Mouse (Mus musculus) hindbrain, postnatal 0 days (tissue): ENCODE measurements at regions not wholly inside any gene's neighbourhood (a gene's known extent, or its start where the extent isn't known, plus 50 kb on each side); places are given as distances from the start of the nearest gene placed in this dataset.

Source experiments
- ATAC-seq: fragments of 200-750 bp; cut with Nextera tagmentation; 2 replicates; pipeline ENCODE4 v1.8.0; 2017; ENCODE audit warnings: mild to moderate bottlenecking, moderate TSS enrichment, moderate library complexity
- DNase-seq: peaks from one replicate; pipeline ENCODE4 v3.0.0-alpha.2; 2015; ENCODE audit warnings: low spot score
- H3K27ac ChIP-seq: fragments of 300-500 bp; sonication (generic); 2 replicates; pipeline ENCODE4 v1.5.1; 2014; ENCODE audit warnings: mild to moderate bottlenecking
- H3K27me3 ChIP-seq: fragments of 300-500 bp; sonication (generic); 2 replicates; pipeline ENCODE4 v1.6.1; 2014; ENCODE audit warnings: low read length, mixed read lengths; ENCODE audit not compliant: insufficient read depth
- H3K36me3 ChIP-seq: fragments of 300-500 bp; sonication (generic); 2 replicates; pipeline ENCODE4 v1.6.1; 2014; ENCODE audit warnings: low read length, mixed read lengths; ENCODE audit not compliant: insufficient read depth
- H3K4me1 ChIP-seq: fragments of 300-500 bp; sonication (generic); 2 replicates; pipeline ENCODE4 v1.6.1; 2014; ENCODE audit warnings: antibody characterized with exemption, low read length, mixed read lengths; ENCODE audit not compliant: insufficient read depth
- H3K4me2 ChIP-seq: fragments of 300-500 bp; sonication (generic); 2 replicates; pipeline ENCODE4 v1.6.1; 2014; ENCODE audit warnings: low read depth, mild to moderate bottlenecking, low read length, moderate library complexity, mixed read lengths
- H3K4me3 ChIP-seq: fragments of 300-500 bp; sonication (generic); 2 replicates; pipeline ENCODE4 v1.5.1; 2014; ENCODE audit warnings: low read length
- H3K9ac ChIP-seq: fragments of 300-500 bp; sonication (generic); replicated peaks from 2 replicates; pipeline ENCODE4 v1.6.1; 2014; ENCODE audit warnings: mild to moderate bottlenecking, low read length, moderate library complexity, mixed read lengths
- H3K9me3 ChIP-seq: fragments of 300-500 bp; sonication (generic); 2 replicates; pipeline ENCODE4 v1.6.1; 2016; ENCODE audit warnings: low read length, mixed read lengths
- CTCF ChIP-seq: IDR thresholded peaks from 2 replicates; pipeline ENCODE4 v1.5.1; 2016; ENCODE audit warnings: antibody characterized with exemption, control low read depth, low read depth
- WGBS: fragments of 180-500 bp; shearing (Covaris S2); extraction: QIAGEN DNeasy Blood & Tissue Kit; methylation state at CpG from one replicate; pipeline ENCODE4 v1.1.7; 2014; 5-methylcytosine and 5-hydroxymethylcytosine counted together

DNA sequence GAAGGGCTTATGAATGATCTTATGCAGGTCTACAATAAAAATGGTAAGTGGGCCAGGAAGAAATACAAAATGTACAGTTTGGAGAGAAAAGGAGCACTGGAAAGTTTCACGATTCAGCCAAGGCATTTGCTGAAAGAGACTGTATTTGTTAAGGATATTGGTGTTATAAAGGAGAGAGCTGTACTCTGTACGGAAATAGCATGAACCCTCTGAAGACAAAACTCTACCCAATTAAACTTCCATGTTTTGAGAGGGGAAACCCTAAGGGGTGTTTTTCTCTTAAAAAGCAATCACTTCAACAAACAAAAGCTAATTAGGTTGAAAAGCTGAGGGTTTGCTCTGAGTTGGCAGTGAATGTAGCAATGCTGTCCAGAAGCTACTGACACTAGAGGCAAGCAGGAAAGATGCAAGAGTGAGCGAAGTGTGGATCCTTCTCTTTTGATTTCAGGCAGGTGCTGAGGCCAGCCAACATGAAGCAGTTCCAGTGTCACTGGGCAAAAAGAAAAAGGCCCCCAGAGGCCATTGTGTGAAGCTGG lies 378.2 kb downstream of the Prdm13 start:
- Histone ChIP-seq H3K27ac (no peak overlapping the region), H3K27me3 (no peaks in the 10 kb centered on the region), H3K4me2 (no peak overlapping the region), H3K9me3 (no peaks in the 10 kb centered on the region), H3K36me3 (no peaks in the 10 kb centered on the region), H3K9ac (no peak overlapping the region), H3K4me3 (no peak overlapping the region), H3K4me1 (no peaks in the 10 kb centered on the region)
- DNase-seq (peak; percentile 1), ATAC-seq (no peak)
- 70% methylated on average over 3 of the region's 3 CpGs for WGBS
- TF ChIP-seq CTCF: no peak

DNA sequence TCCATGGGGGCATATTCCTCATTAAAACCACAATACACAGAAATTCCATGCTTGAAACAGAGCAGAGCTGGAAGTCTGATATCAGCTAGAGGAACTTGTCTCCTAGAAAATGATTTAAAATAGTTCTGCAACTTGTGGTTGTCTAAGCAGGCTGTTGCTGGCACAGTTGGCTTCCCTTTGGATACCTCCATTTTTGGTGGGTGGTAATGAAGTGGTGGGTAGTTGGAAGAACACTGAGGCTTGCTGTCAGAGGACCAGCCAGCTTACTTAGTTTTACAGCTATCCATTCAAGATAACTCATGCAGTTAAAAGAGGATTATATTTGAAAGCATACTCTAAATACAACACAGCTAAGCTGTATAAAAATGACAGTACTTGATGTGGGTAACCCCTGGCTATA lies 385.6 kb downstream of the Prdm13 start:
- no peak for ATAC-seq
- no peak for TF ChIP-seq CTCF
- Histone ChIP-seq H3K4me3 (no peak overlapping the region), H3K36me3 (no peaks in the 10 kb centered on the region), H3K27ac (no peak overlapping the region), H3K4me1 (no peaks in the 10 kb centered on the region), H3K9ac (no peak overlapping the region), H3K27me3 (no peaks in the 10 kb centered on the region), H3K4me2 (no peak overlapping the region), H3K9me3 (no peaks in the 10 kb centered on the region)
- no peak for DNase-seq

- Histone ChIP-seq H3K9ac (no peak overlapping the region), H3K36me3 (no peaks in the 10 kb centered on the region), H3K9me3 (no peaks in the 10 kb centered on the region), H3K4me3 (no peak overlapping the region), H3K27me3 (no peaks in the 10 kb centered on the region), H3K27ac (no peak overlapping the region), H3K4me1 (no peaks in the 10 kb centered on the region), H3K4me2 (no peak overlapping the region)
- TF ChIP-seq CTCF: no peak
- ATAC-seq (no peak), DNase-seq (peak; percentile 3)
- WGBS: 47% methylated on average over 2 of the region's 2 CpGs
Observed at GRCm38 (mm10) chr4:21267302-21267701, 418.5 kb downstream of the Prdm13 start.

DNA sequence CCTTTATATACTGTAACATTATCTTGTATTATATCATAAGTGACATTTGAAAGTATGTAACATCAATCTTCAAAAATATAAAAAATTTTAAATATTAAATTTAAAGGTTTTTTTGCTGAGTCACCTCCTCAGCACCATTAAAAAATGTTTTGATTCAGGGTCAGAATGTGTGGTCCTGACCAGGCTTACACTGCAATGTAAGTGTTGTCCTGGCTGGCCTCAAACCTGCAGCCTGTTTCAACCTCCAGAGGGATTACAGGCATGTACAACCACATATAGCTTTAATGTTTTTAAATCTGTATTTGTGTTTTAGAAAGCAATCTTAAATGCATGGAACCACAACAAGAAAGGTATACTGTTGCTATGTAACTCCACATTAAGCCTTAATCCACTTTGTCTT lies 418.9 kb downstream of the Prdm13 start:
- no peak for DNase-seq
- no peak for ATAC-seq
- Histone ChIP-seq H3K27me3 (no peaks in the 10 kb centered on the region), H3K9me3 (no peaks in the 10 kb centered on the region), H3K4me2 (no peak overlapping the region), H3K36me3 (no peaks in the 10 kb centered on the region), H3K27ac (no peak overlapping the region), H3K4me3 (no peak overlapping the region), H3K4me1 (no peaks in the 10 kb centered on the region), H3K9ac (no peak overlapping the region)
- TF ChIP-seq CTCF: no peak

GRCm38 (mm10) chr4:21250396-21250795 lies 435.4 kb downstream of the Prdm13 start:
- Histone ChIP-seq H3K9ac (no peak overlapping the region), H3K9me3 (no peaks in the 10 kb centered on the region), H3K4me3 (no peak overlapping the region), H3K4me2 (no peak overlapping the region), H3K27me3 (no peaks in the 10 kb centered on the region), H3K36me3 (no peaks in the 10 kb centered on the region), H3K4me1 (no peaks in the 10 kb centered on the region), H3K27ac (no peak overlapping the region)
- DNase-seq (no peak), ATAC-seq (no peak)
- TF ChIP-seq CTCF: no peak
- WGBS: 61% methylated on average over 2 of the region's 2 CpGs

DNA sequence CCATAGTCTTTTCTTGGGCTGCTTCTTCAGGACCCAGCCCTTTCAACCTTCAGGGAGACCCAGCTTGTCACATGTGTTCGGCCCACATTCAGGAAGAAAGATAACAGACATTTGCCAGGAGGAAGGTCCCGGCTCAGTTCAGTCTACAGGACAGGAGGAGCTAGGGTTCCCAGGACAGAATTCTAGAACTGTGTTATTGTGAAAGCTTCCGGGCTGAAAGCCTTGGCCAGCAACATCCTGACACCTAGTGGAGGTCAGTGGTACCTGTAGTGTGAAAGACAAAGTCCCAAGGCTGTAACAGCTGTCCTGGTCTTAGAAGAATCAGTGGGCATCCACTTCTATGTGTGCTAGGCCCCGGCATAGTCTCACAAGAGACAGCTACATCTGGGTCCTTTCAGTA lies 463.1 kb downstream of the Prdm13 start:
- no peaks in the 10 kb centered on the region for H3K36me3 ChIP-seq
- H3K4me2 ChIP-seq: no peak overlapping the region
- no peak overlapping the region for H3K4me3 ChIP-seq
- DNase-seq (peak; percentile 78), ATAC-seq (peak; percentile 83)
- H3K27me3 ChIP-seq: no peaks in the 10 kb centered on the region
- WGBS: 33% methylated on average over 4 of the region's 4 CpGs
- H3K9ac ChIP-seq: no peak overlapping the region
- no peaks in the 10 kb centered on the region for H3K4me1 ChIP-seq
- peak; percentile 85 for TF ChIP-seq CTCF
- H3K9me3 ChIP-seq: no peaks in the 10 kb centered on the region
- no peak overlapping the region for H3K27ac ChIP-seq

DNA sequence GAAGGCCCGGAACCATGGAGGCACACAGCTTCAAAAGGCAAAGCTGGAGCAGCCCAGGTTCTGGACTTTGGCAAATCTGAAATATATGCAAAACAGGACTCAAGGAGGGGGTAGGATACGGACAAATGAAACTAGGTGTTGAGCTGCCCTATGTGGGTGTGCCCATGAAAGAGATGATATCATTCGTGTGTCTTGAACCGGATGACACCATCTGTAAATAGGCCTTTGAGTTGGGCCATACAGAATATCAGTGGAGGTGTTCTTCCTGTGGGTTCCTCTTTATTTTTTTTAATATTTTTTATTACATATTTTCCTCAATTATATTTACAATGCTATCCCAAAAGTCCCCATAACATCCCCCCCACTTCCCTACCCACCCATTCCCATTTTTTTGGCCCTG lies 478.1 kb downstream of the Prdm13 start:
- no peak for ATAC-seq
- DNase-seq: no peak
- no peak for TF ChIP-seq CTCF
- Histone ChIP-seq H3K36me3 (no peaks in the 10 kb centered on the region), H3K27me3 (no peaks in the 10 kb centered on the region), H3K27ac (no peak overlapping the region), H3K9me3 (no peaks in the 10 kb centered on the region), H3K4me2 (no peak overlapping the region), H3K4me1 (no peaks in the 10 kb centered on the region), H3K9ac (no peak overlapping the region), H3K4me3 (no peak overlapping the region)
- WGBS: 99% methylated on average over 4 of the region's 4 CpGs
